Mouse (Mus musculus): ENCODE measurements at regions not wholly inside any gene's neighbourhood (a gene's known extent, or its start where the extent isn't known, plus 50 kb on each side); places are given as distances from the start of the nearest gene placed in this dataset.
"Not testable (repeated sequence)": the region's sequence is repeated elsewhere in the genome, so short reads cannot be mapped to it uniquely, and the experiment has no call there.

DNA sequence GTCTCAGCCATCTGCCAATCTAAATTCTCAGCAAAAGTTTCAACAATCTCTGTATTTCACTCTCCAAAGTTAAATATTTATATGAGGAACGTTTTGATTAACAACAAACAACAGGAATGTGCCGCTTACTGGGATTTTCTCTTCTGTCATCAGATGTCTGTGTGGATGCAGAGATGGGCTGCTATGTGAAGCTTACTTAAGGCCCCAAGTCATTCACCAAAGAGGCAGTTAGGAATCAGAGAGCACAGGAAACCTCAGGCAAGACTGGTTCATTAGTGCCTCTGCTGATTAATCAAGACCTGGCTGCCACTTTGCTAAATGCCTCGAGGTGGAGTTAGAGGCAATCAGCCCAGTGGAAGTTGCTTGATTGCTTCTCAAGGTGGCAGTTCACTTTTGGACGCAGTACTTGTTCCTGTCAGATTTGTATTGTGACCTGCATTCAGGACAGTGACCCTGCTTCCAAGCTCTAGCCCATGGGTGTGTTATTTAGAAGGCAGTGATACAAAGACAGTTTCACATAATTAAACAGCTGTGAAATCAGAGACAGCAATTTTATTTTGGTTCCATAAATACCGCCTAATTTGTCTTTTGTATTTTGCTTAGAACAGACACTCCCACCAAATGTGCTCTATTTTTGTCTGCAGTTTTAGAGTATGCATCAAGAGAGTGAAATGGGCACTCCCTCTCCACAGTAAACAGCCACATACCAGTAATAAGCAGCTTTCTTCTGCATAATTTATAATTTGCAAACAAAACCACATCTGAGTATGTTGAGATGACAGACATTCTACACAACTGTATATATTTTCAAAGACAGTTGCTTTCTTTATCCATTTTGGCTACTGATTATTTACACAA, 457.3 kb downstream of the Serpinb8 start:
- 58% methylated on average over 5 of the region's 5 CpGs for WGBS
- DNase-seq (ENCODE audit: low read depth, low spot score), result no peak

DNA sequence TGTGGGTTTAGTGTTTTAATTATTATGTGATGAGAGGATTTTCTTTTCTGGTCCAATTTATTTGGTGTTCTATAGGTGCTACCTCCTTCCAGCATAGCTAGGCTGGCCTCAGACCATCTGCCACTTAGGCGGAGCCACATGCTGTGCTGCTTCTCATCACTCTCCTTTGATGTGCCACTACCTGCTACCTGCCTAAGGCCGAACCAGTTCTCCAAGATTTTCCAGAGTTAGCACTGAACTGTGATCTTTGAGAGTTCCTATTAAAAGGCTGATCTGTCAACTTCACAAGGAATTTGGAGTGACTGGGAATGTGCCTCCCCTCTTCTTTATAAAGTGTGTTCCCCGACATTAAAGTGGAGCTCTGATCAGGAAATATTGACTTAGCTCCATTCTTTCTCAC, 504.8 kb downstream of the Serpinb8 start:
- WGBS, result 53% methylated on average over 3 of the region's 3 CpGs
- no peak for DNase-seq (ENCODE audit: low read depth, low spot score)

DNA sequence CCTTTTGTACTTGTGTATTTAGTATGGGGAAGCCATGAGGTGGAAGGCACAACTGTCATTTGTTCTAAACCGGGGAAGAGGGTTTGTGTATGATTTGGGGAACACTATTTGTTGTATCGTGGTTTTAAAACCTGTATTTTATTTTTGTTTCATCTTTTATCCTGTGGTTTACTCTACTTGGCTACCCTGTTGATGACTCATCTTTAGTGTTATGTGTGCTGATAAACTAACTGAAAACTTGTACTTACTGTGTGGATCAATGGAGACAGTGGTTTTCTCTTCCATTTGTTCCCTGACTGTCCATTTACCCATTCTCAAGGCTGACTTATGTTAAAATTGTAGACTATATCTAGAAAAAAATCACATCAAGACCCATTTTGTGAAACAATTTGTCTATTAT, 512.8 kb downstream of the Serpinb8 start:
- DNase-seq (ENCODE audit: low read depth, low spot score), result no peak
- 60% methylated on average over 2 of the region's 2 CpGs for WGBS

DNA sequence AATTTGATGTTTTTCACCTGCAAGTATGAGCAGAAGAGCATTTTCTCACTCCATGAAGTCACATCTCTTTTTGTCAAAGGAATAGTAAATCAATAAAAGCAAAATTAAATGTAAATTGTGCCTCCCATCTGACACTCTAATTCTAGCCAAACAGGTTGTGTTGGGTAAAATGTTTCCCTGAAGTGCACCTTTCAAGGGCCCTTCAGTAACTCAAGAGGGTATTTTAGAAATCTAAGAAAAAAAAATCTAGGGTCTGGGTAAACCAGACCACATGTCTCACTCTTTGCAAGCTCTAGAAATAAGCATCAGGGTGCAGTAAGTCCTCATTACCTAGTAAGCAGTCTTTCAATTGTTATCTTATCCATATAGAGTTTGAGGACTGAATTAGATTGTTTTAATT, 521.2 kb downstream of the Serpinb8 start:
- DNase-seq (ENCODE audit: low read depth, low spot score), result no peak

DNA sequence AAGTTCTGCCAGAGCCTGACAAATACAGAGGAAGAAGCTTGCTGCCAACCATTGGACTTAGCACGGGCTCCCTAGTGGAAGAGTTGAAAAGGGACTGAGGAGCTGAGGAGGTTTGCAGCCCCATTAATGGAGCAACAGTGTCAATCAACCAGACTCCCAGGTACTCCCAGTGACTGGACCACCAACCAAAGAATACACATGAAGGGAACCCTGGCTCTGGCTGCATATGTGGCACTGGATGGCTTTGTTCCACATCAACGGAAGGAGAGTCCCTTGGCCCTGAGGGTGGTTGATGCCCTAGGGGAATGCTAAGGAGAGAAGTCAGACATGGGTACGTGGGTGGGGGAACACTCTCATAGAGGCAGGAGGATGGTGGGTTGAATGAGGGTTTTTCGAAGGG, 537.6 kb downstream of the Serpinb8 start:
- 79% methylated on average over 4 of the region's 4 CpGs for WGBS
- no peak for DNase-seq (ENCODE audit: low read depth, low spot score)

DNA sequence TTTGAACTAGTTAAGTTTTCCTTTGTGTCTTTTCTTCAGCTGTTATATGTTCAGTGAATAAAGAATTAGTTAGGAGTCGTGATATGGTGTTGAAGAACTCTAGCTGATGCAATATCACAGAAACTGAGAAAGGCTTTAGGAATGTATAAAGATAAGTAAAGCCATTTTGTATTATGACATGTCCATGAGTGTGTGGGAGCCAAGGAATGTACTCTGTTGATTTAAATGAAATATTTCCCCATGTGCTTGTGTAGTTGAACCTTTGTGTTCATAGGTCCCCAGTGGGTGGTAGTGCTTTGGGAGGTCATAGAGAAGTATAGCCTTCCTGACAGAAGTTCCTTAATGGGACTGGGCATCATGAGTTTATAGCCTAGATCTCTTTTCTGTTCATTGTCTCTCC, 542.2 kb downstream of the Serpinb8 start:
- 76% methylated on average over 1 of the region's 1 CpGs for WGBS
- no peak for DNase-seq (ENCODE audit: low read depth, low spot score)

DNA sequence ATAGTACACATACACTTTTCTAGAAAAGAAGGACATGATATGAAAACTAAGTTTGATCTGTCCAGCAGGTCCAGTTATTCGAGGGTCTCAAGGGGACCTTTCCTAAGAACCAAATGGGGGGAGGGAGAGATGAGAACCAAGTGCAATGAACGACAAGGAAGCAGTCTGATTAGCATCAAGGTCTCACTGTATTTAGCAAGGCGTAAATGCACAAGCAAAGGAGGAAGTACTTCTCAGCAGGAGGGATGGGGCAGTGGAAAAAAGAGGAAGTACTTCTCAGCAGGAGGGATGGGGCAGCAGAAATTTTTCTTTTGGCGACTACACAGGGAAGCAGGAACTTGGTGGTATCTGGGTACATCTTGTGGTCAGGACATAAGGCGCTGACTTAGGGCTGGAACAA, 545.5 kb downstream of the Serpinb8 start:
- WGBS, result 78% methylated on average over 5 of the region's 5 CpGs
- DNase-seq (ENCODE audit: low read depth, low spot score), result not testable (repeated sequence)

DNA sequence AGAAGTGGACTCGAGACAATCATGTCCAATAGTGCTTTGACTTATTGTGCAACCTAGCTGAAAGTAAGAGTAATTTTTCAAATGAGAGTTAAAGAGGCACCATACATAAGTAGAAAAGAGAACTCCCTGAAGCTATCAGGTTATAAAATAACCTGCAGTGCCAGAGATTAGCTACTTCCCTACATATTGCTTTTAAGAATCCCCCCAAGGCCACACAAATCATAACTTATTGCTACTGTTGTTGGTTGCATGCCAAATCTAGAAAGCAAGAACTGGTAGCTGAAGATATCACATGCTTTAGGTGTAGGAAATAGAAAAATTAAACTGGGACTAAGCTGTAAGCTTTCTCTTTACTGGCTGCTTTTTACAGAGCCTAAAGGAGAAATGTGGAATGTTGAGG, 554.3 kb downstream of the Serpinb8 start:
- 50% methylated on average over 1 of the region's 1 CpGs for WGBS
- DNase-seq (ENCODE audit: low read depth, low spot score), result no peak

DNA sequence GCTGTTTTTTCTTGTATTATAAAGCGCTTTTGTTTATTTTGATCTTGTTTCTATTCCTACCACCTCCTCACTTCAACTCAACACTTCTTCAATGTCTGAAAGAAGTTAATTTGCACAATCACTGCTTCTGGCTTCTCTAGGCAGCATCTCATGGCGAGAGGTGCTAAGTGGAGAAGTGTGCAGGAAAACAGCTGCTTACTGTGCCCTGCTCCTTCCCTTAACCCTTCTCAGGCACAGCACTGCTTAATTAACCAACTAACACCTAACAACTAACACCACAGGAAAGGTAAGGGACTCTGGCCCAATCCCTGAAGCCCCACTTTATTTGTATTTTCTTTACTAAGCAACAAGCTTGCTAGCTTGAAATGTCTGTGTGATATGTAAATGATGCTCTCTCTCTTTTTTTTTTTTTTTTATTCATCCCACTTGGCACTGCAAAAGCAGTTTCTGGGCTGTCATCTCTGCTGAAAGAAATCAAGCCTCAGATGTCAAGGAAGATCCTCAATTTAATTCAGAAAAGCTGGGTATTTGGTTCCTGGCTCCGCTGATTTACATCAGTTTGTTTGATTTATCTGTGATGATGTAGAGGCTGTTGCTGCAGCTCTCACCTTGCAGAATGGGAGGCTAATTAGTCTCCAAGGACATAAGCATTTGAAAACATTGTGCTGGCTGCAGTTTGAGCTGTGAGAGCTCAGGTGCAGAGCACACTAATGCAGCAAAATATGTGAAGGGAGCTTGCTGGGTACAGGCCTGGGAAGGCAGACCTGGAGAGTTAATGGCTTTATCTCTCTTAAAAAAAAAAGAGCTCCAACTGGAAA, 591.8 kb downstream of the Serpinb8 start:
- WGBS, result 36% methylated on average over 3 of the region's 3 CpGs
- DNase-seq (ENCODE audit: low read depth, low spot score), result no peak

DNA sequence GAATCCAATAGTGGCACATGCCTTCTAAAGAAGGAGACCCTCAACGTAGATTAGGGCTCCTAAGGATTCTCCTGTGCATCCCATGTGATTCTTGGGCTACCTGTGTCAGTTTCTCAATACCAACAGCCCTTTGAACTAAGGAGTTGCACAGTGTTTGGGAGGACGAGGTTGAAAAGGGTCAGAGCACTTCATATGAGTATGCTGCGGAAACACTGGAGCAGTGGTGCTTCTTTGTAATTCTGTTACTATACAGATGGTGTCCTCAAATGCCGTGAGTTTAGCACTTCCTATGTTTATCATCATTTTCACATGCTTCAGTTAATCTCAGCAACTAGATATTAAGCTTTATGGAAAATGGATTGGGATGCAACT, 592.3 kb downstream of the Serpinb8 start:
- 57% methylated on average over 4 of the region's 4 CpGs for WGBS
- no peak for DNase-seq (ENCODE audit: low read depth, low spot score)

DNA sequence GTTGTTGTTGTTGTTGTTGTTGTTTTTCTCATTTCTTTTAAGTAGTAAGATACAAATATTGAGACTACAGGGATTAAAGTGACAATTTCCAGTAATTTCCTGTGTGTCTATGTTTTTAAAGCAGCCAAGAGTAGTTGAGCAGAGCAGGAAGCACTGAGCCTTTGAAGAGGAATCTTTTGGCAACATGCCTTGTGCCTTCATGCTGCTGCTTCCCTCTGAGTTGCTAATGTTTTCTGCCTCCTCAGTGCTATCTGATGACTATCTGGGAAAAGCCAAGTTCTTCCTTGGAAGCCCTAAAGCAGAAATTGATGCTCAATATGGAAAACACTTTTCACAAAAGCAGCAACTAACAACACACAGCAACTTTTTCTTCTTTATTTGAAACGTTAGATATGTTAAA, 634.2 kb downstream of the Serpinb8 start:
- no peak for DNase-seq (ENCODE audit: low read depth, low spot score)
- 67% methylated on average over 1 of the region's 1 CpGs for WGBS

DNA sequence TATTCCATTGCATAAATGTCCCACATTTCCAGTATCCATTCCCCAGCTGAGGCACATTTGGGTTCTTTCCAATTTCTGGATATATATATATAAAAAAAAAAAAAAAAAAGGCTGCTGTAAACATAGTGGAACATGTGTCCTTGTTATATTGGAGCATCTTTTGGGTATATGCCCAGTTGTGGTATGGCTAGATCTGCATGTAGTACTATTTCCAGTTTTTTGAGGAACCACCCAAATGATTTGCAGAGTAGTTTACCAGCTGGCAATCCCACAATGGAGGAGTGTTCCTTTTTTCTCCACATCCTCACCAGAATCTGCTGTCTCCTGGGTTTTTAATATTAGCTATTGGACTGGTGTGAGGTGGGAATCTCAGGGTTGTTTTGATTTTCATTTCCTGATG, 650.3 kb downstream of the Serpinb8 start:
- no peak for DNase-seq (ENCODE audit: low read depth, low spot score)

DNA sequence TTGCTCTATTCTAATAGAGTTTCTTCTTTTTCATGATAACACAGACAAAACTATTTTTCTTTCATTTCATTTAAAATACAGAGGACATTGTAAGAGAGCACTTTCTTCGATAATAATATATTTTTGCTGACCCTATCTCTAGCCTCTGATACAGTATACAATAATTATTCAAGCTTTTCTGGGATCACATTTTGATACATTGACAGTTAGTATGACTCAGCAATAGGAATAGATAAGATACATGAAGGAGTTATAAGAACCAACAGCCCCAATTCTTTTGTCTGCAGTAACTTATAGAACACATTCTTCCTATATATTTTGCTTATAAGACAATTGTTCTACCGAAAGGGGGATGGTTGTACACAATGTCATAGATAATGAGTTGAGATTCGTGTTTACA, 665.3 kb downstream of the Serpinb8 start:
- WGBS, result 73% methylated on average over 3 of the region's 3 CpGs

DNA sequence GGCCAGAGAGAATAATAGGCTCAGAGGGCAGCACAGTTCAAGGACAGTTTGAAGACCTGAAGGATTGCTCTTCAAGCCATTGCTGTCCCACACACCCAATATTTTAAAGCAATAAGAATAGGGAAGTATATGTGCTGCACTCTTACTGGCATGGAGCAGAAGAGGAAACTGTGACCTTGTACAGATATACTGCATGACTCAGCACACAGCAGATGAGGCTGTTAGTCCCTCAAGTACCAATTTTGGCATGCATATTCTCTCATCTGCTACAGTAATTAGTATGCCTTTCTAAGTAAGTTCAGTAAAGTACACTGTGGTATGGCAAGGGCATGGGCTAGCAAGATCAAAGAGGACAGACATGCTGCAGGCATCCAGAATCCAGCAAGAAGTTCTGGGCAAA, 669.5 kb downstream of the Serpinb8 start:
- no peak for DNase-seq (ENCODE audit: low read depth, low spot score)

More for the DNA sequence above, 665.3 kb downstream of the Serpinb8 start:
- no peak for DNase-seq (ENCODE audit: low read depth, low spot score)

DNA sequence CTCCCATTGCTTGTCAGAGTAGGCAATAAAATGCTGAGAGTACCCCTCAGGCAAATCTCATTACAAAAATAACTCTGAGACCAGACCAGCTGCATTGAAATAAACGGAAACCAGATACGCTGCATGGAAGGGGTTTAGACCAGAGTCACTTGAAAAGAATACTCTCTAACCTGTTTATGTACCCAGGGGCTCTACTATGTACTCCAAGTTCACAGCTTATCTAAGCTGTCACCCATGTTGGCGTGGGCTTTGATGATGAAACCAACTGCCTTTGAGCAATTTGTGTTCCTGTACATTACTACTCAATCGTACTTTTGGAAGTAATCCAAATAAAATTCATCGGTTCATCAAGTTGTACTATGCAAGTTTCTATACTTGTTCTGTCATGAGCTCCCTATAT, 692.3 kb downstream of the Serpinb8 start:
- 61% methylated on average over 5 of the region's 5 CpGs for WGBS
- no peak for DNase-seq (ENCODE audit: low read depth, low spot score)

DNA sequence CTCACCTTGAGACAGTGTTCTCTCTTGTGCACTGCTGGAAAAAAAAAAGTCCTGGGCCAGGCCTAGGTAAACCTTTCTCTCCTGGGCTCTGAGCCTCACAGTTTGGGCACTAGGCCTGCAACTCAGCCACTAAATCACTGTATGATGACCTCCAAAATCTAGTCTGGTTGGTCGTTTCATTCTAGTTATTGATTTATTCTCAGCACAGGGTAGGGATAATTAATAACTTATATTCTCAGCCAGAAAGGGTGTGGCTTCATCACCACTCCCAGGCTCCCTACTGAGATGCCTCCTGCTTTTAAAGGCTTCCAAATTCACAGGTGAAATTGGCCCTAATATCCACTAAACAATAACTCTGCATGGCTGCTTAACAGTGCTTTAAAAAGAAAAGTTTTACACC, 696.8 kb downstream of the Serpinb8 start:
- DNase-seq (ENCODE audit: low read depth, low spot score), result no peak
- 24% methylated on average over 1 of the region's 1 CpGs for WGBS

Data from large intestine, adult 2 months (tissue).